Mouse (Mus musculus) activated CD4-positive, CD25-positive, alpha-beta regulatory T cell (primary cell): ENCODE measurements around the gene Fndc4. TPM values are rescaled to one million over a fixed set of nuclear protein-coding genes. Genes with fewer than 3 reads are reported as not detected.

ENCODE experiments used
- polyA plus RNA-seq, 2 experiments: library from polyadenylated mRNA; unstranded; fragments of 100-300 nt; shearing (Covaris generic); gene quantifications; one replicate each; pipeline ENCODE4 v1.2.1; 2017

Fndc4 gene
- polyA plus RNA-seq, result under 1 TPM in 1 of 2 experiments, not detected in 1; 0.41 TPM

GRCm38 (mm10) chr5:31295606-31296141 lies at the start of gene Fndc4:
Gene Fndc4 (minus strand): TSS chr5:31296080.

GRCm38 (mm10) chr5:31297047-31297757 lies 1.3 kb upstream of the Fndc4 start, which contains the start of gene Gckr:
Gene Gckr (plus strand): TSS chr5:31297443.

GRCm38 (mm10) chr5:31290521-31291360 lies 5.1 kb downstream of the Fndc4 start, which contains the start of gene Ift172:
Gene Ift172 (minus strand): TSS chr5:31291116.

DNA sequence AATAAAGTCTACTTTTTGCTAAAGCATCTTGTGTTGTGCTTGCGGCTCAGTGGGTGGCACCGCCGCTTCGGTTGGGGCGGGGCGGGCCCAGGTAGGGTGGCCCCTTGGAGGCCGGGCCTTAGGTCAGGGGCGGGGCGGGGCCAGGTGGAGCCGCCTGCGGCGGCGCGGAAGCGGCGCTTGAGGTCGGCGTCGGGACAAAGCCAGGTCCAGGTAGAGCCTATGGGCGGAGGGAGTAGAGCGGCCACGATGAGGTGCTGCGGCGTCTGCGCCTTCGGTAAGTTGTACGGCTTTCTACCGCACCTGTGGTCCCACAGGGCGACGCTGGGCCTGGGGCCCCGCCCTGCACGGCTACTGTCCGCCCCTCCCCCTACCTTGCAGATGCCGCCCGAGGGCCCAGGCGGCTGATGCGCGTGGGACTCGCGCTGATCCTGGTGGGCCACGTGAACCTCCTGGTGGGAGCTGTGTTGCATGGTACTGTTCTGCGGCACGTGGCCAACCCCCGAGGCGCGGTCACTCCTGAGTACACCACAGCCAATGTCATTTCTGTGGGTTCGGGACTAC lies 44.3 kb downstream of the Fndc4 start, which contains the start of gene Krtcap3:
Gene Krtcap3, plus strand, starts transcription at position 151 of the 561 bp plus-strand sequence.

Other genes with a start within 250 kb of the Fndc4 start
- gene Atraid, start 247.8 kb downstream of the Fndc4 start, polyA plus RNA-seq, result 100 to 1,000 TPM in 1 of 2 experiments, 10 to 100 TPM in 1; 84.2 to 138 TPM
- 1 to 10 TPM; 4.7 to 6.5 TPM for gene Slc5a6, start 247.2 kb downstream of the Fndc4 start, polyA plus RNA-seq
- 10 to 100 TPM; 11.3 to 17.1 TPM for gene Cad, start 241.3 kb downstream of the Fndc4 start, polyA plus RNA-seq
- under 1 TPM in 1 of 2 experiments, not detected in 1; 0.15 TPM for gene Dnajc5g, start 189.8 kb downstream of the Fndc4 start, polyA plus RNA-seq
- not detected for gene Slc30a3, start 187.8 kb downstream of the Fndc4 start, polyA plus RNA-seq
- gene Trim54, start 179.4 kb downstream of the Fndc4 start, polyA plus RNA-seq, result not detected
- not detected for gene Ucn, start 157.3 kb downstream of the Fndc4 start, polyA plus RNA-seq
- gene Mpv17, start 141.8 kb downstream of the Fndc4 start, polyA plus RNA-seq, result 10 to 100 TPM; 27.4 to 29.4 TPM
- 1 to 10 TPM in 1 of 2 experiments, under 1 TPM in 1; 0.49 to 1.0 TPM for gene Gm29609, start 116.2 kb downstream of the Fndc4 start, polyA plus RNA-seq
- gene Gtf3c2, start 115.9 kb downstream of the Fndc4 start, polyA plus RNA-seq, result 10 to 100 TPM; 76.8 to 79.6 TPM
- gene Snx17, start 102.9 kb downstream of the Fndc4 start, polyA plus RNA-seq, result 100 to 1,000 TPM; 114 to 130 TPM
- 10 to 100 TPM; 64.5 to 68.8 TPM for gene Eif2b4, start 102.7 kb downstream of the Fndc4 start, polyA plus RNA-seq
- 10 to 100 TPM; 20.9 to 23.3 TPM for gene Zfp513, start 93.8 kb downstream of the Fndc4 start, polyA plus RNA-seq
- gene Ppm1g, start 75.4 kb downstream of the Fndc4 start, polyA plus RNA-seq, result 100 to 1,000 TPM; 141 to 145 TPM
- 100 to 1,000 TPM; 167 to 175 TPM for gene Nrbp1, start 55.2 kb downstream of the Fndc4 start, polyA plus RNA-seq
- gene Gm9970, start 54.8 kb downstream of the Fndc4 start, polyA plus RNA-seq, result under 1 TPM; 0.33 to 0.61 TPM
- 10 to 100 TPM; 36.3 to 71.9 TPM for gene Krtcap3, start 44.4 kb downstream of the Fndc4 start, polyA plus RNA-seq
- gene Ift172, start 5.0 kb downstream of the Fndc4 start, polyA plus RNA-seq, result 1 to 10 TPM; 3.4 to 5.1 TPM
- under 1 TPM in 1 of 2 experiments, not detected in 1; 0.55 TPM for gene Gckr, start 1.4 kb upstream of the Fndc4 start, polyA plus RNA-seq
- gene Zfp512, start 156.4 kb upstream of the Fndc4 start, polyA plus RNA-seq, result 10 to 100 TPM; 37.3 to 46.1 TPM
- gene 4930548H24Rik, start 189.7 kb upstream of the Fndc4 start, polyA plus RNA-seq, result under 1 TPM in 1 of 2 experiments, not detected in 1; 0.77 TPM
- 10 to 100 TPM; 27.0 to 27.4 TPM for gene Gpn1, start 198.7 kb upstream of the Fndc4 start, polyA plus RNA-seq
- 10 to 100 TPM; 42.9 to 49.5 TPM for gene Slc4a1ap, start 230.9 kb upstream of the Fndc4 start, polyA plus RNA-seq
- 10 to 100 TPM; 24.3 to 26.9 TPM for gene Supt7l, start 231.7 kb upstream of the Fndc4 start, polyA plus RNA-seq